Mouse (Mus musculus) kidney, postnatal 14 days (tissue): ENCODE results near the gene Dnase1.
"Not testable (repeated sequence)": the region's sequence is repeated elsewhere in the genome, so short reads cannot be mapped to it uniquely, and the experiment has no call there.

ENCODE experiments used
- DNase-seq: peaks from one replicate; pipeline ENCODE4 v3.0.0; 2022; ENCODE audit warnings: mixed read lengths

The Dnase1 gene

DNA sequence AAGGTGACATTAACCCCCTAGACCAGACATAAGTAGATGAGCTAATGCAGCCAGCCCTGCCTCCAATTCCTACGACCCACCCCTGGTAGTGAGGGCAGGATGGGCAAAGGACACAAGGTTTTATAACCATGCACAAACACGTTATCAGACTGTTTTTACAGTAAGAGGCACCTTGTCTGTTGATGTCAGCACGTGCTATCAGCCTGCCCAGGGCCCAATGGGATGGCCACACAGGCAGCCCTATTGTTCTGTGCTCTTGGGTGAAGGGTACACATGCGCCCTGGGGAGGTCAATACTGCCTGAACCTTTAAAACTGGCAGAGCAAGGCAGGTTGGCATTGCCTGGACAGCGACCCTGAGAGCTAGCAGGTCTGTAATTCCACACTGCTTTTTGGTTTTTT, at the start of gene Dnase1:
Gene Dnase1 (plus strand): TSS at position 136 of the 400 bp plus-strand sequence.
- DNase-seq, result no peak

- no peak for DNase-seq
These were observed 48.3 kb upstream of the Dnase1 start for GRCm38 (mm10) chr16:3988410-3988809.

DNA sequence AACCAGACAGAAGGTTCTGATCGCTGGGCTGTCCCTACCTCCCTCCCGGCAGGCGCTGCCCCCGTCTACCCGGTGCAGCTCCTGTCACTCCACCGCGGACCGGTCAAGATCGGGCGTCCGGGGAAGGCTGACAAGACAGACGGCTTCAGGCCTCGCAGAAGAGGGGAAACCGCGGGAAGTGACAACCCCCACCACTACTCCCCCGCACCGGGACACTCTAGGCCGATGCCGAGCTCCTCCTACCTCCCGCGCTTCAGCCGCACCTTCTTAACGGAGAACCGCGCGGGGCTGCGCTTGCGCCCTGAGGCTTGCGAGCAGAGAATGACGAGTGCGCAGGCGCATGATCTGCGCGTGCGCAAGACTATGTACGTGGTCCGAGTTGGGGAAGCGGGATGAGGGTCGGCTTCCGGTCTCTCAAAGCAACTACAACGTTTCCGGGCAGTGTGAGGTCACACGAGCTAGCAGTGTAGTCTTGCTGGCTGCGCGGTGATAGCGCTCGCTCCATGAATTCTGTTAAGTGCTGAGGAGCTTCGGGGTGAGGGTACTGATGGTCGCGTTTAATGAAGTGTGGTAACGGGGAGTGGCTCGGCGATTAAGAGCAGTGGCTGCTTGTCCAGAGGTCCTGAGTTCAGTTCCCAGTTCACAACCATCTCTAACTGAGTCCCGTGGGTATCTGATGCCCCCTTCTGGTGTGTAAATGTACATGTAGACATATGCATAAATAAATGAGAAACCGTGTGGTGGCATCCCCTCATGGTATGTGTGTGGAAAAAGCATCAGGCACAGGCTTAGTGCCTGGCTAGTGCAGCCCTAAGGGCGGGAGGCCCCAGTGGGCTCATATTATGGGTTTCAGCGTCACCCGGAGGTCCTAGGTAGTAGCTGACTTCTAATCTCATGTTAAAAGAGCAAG, 33.0 kb upstream of the Dnase1 start, which contains the start of gene Slx4:
Gene Slx4 (minus strand): TSS at position 282 of the 910 bp plus-strand sequence.
- peak; percentile 98 for DNase-seq

GRCm38 (mm10) chr16:4012882-4013570, 23.7 kb upstream of the Dnase1 start:
- no peak for DNase-seq

DNA sequence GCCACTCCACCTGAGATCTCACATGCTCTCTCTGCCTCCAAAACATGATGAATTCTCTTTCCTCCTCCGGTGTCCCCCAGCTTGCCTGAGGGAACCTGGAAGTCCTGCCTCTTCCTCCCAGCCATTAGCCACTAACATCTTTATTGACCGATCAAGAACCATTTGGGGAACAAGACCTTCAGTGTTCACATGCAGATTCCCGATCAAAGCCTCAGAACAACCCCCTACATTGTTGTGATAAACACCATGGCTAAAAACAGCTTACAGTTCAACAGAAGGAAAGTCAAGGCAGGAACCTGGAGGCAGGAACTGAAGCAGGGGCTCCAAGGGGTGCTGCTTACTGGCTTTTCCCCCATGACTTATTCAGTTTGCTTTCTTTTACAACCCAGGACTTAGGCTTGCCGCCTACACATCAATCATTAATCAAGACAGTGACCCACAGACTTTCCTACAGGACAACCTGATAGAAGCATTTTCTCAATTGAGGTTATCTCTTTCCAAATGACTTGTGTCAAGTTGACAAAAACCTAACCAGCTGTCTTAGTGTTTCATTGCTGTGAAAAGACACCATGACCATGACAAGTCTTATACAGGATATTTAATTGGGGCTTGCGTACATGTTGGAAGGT, 22.6 kb upstream of the Dnase1 start:
- DNase-seq, result no peak

DNA sequence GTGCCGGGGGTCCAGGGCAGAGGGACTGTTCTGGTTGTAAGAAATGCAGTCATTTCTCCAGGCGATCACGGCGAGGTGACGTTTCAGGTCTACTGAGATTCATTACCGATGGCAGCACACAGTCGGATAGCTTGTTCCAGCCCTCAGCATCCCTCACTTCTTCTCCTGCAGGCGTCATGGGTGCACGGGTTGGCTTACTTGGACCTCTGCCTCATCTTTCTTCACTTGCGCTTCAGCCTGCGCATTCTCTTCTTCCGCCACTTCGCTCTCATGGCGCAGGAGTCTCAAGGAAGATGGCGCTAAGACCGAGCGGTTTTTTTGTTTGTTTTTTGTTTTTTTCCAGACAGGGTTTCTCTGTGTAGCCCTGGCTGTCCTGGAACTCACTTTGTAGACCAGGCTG, 20.0 kb upstream of the Dnase1 start:
- not testable (repeated sequence) for DNase-seq

DNA sequence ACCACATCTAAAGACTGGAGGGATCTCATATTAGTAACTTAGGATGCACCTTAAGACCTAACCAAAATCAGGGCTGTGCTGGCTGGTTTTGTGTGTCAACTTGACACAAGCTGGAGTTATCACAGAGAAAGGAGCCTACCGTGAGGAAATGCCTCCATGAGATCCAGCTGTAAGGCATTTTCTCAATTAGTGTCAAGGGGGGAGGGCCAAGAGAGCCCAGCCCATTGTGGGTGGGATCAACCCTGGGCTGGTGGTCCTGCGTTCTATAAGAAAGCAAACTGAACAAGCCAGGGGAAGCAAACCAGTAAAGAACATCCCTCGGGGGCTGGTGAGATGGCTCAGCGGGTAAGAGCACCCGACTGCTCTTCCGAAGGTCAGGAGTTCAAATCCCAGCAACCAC, 19.3 kb upstream of the Dnase1 start:
- DNase-seq, result not testable (repeated sequence)

DNA sequence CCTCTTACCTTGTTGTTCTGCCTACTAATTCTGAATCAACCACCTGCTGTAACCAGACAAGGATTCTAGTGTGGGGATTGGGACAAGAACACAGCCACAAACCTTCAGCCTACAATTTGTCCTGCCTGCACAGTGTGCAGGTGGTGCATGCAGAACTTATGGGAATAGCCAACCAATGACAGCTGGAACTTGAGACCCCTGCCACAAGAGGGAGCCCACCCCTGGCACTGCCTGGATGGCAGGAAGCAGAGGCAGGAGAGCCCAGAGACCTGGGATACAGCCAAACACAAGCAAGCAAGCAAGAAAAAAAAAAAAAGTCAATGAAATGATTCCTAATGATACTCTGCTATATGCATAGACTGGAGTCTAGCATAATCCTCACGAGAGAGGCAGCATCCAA, 15.5 kb upstream of the Dnase1 start:
- no peak for DNase-seq

GRCm38 (mm10) chr16:4022719-4023118, 14.0 kb upstream of the Dnase1 start:
- no peak for DNase-seq

GRCm38 (mm10) chr16:4026672-4027071, 10.1 kb upstream of the Dnase1 start:
- DNase-seq, result no peak

DNA sequence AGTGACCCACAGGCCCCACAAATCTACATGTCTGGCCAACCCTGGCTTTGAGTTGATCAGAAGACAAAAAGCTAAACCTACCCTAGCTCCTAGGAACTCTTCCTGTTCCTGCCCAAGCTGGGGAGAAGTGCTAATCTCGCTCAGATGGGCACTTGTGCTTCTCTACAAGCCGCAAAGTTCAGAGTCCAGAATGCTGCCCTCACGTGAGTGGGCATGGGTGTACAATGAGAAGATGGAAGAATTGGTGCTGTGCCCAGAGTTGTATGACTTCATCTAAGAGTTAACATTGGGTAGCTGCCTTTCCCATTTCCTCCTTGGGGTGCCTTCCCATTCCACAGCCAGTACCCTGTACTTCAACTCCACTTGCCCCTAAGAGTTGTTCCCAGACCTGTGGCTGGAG, 9.5 kb upstream of the Dnase1 start:
- DNase-seq, result peak; percentile 70

- peak; percentile 94 for DNase-seq
These were observed 7.3 kb upstream of the Dnase1 start for GRCm38 (mm10) chr16:4029371-4029841.

DNA sequence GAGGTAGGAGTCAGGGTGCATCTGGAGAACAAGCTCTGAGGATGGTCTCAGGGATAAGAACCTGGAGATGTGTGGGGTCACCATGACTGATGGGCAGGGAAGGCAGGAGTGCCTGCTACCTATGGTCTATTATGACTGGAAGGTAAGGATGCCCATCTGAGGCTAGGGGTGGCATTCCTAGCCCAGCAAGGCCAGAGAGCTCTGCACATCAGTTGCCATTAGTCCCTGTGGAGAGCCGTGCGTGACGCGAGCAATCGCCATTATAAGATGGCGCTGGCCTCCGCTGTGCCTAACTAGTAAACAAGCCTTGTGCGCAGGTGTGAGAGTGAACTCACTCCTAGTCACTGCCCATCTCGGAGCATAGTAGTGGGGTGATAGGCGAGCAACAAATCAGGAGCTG, 6.2 kb upstream of the Dnase1 start:
- DNase-seq, result no peak

- peak; percentile 51 for DNase-seq
These were observed 5.1 kb upstream of the Dnase1 start for GRCm38 (mm10) chr16:4031441-4032274.

- no peak for DNase-seq
These were observed 4.4 kb upstream of the Dnase1 start for GRCm38 (mm10) chr16:4032341-4032748.

GRCm38 (mm10) chr16:4033971-4034370, 2.8 kb upstream of the Dnase1 start:
- no peak for DNase-seq

GRCm38 (mm10) chr16:4034476-4034875, 2.3 kb upstream of the Dnase1 start:
- no peak for DNase-seq

DNA sequence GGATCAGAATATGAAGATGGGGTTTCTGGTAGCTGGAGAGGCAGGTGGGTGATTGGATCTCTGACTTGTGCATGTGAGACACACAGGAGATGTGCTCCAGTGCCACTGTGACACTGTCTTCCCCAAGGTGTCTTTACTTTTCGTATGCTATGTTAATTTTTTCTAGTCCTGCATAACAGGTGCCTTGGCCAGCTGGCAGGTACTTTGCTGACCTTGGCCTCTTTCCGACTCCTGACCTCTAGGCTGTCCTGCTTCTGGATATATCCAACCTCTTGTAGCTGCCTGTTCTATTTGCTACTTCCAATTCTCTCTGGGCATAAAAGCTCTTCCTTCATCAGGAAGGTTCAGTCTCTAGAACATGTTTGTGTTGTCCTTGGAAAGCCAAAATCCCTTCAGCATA, 1.2 kb upstream of the Dnase1 start:
- no peak for DNase-seq

GRCm38 (mm10) chr16:4037690-4038089, 948 bp downstream of the Dnase1 start:
- DNase-seq, result no peak

DNA sequence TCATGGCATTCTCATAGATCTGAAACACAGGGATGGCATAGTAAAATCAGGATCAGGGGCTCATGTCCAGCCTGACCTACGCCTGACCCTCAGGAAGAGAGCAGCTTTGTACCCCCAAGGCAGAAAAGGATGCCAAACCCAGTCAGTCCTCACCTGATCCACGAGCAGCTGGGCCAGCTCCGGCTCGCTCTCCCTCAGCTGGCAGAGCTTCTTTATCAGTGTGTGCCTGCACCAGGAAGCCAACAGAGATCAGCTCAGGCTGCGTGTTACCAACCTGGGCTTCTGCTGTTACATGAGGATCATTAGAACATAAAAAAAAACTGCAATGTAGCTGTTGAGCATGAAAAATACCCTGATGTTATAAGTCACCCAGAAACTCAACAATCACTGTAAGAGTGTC, 3.5 kb downstream of the Dnase1 start:
- no peak for DNase-seq

DNA sequence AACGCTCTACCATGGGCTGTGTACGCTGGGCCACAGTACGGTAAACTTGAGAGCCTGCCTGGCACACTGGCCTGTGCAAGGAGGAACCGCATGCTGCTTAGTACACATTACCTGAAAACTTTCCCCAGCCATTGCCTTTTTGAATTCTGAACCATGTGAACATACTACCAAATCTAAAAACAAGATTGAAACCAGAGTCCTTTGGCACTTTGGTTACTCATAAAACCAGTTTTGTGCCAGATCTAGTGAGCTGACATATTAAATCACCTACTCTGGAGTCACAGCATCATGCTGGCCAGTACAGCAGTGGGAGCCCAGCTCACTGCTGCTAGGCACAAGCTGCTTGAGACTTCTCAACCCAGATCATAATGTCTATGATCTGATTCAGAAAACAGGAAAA, 4.9 kb downstream of the Dnase1 start:
- no peak for DNase-seq

GRCm38 (mm10) chr16:4044093-4044492, 7.4 kb downstream of the Dnase1 start:
- no peak for DNase-seq
